Mouse (Mus musculus): Measurements from ENCODE around the gene Mfsd13b. TPM values are rescaled to one million over a fixed set of nuclear protein-coding genes. Genes with fewer than 3 reads are reported as not detected.

Gene Mfsd13b
- 0.11 and 0.40 TPM in 2 replicates for polyA plus RNA-seq (2015; fragmentation: Nextera tagmentation; extraction: Ambion mirVana)

GRCm38 (mm10) chr7:120982200-120982841 is at the start of gene Mfsd13b, which contains the start of gene Cdr2:
Gene Mfsd13b (plus strand): TSS chr7:120982509.
Gene Cdr2 (minus strand): TSS chr7:120982312.
- Histone ChIP-seq H3K4me1 (ENCODE audit: insufficient read depth, low read depth, low read length) (no peaks in the 10 kb centered on the region), H3K36me3 (ENCODE audit: insufficient read depth, low read length) (no peaks in the 10 kb centered on the region), H3K4me2 (replicated peaks; ENCODE audit: low read depth, low read length) (peak within 1 kb of the TSS; percentile 89), H3K9me3 (ENCODE audit: low read length) (no peaks in the 10 kb centered on the region), H3K9ac (replicated peaks; ENCODE audit: low read depth) (peak within 1 kb of the TSS; percentile 66), H3K27me3 (replicated peaks; ENCODE audit: insufficient read depth, low read length) (no peaks in the 10 kb centered on the region), H3K27ac (ENCODE audit: low read length) (peak within 1 kb of the TSS; percentile 60), H3K4me3 (ENCODE audit: low read depth, low read length) (peak within 1 kb of the TSS; percentile 73)
- 1% methylated on average over 45 of the region's 46 CpGs for WGBS
- TF ChIP-seq EP300 (IDR thresholded peaks at IDR 0.05) (0 out of 2 replicates have a peak, but pooled peaks have one; percentile 62), CTCF (IDR thresholded peaks at IDR 0.05) (no peak)
- ATAC-seq (peak; percentile 97), DNase-seq (ENCODE audit: low spot score) (peak; percentile 96)

DNA sequence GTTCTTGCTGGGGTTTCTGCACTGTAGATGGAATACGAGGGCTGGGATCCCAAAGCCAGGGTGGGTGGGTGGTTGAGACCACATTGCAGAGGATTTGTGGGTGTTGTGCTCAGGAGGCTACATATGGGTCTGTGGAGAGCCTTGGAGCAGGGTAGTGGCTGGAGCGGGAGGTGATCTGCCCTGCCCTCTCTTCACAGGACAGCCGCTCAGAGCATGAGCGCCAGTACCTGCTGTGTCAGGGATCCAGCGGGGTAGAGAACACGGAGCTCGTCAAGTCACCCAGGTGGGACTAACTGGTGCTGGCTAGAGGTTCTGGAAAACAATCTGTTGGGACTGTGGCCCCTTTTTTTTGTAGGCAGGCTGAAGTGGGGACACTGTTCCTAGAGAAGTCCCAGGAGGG is 49.2 kb upstream of the Mfsd13b start:
- H3K36me3 ChIP-seq (ENCODE audit: insufficient read depth, low read length) = peaks cover 9% of the 10 kb centered on the region; the same call in 1 of the 2 replicates
- no peak overlapping the region for H3K4me2 ChIP-seq (replicated peaks; ENCODE audit: low read depth, low read length)
- H3K4me3 ChIP-seq (ENCODE audit: low read depth, low read length) = no peak overlapping the region
- H3K9ac ChIP-seq (replicated peaks; ENCODE audit: low read depth) = no peak overlapping the region
- H3K27ac ChIP-seq (ENCODE audit: low read length) = no peak overlapping the region
- H3K9me3 ChIP-seq (ENCODE audit: low read length) = no peaks in the 10 kb centered on the region
- ATAC-seq (no peak), DNase-seq (ENCODE audit: low spot score) (no peak)
- H3K4me1 ChIP-seq (ENCODE audit: insufficient read depth, low read depth, low read length) = no peaks in the 10 kb centered on the region
- no peaks in the 10 kb centered on the region for H3K27me3 ChIP-seq (replicated peaks; ENCODE audit: insufficient read depth, low read length)
- WGBS = 94% methylated on average over 7 of the region's 7 CpGs
- no peak for TF ChIP-seq EP300 (IDR thresholded peaks at IDR 0.05)
- TF ChIP-seq CTCF (IDR thresholded peaks at IDR 0.05) = no peak

DNA sequence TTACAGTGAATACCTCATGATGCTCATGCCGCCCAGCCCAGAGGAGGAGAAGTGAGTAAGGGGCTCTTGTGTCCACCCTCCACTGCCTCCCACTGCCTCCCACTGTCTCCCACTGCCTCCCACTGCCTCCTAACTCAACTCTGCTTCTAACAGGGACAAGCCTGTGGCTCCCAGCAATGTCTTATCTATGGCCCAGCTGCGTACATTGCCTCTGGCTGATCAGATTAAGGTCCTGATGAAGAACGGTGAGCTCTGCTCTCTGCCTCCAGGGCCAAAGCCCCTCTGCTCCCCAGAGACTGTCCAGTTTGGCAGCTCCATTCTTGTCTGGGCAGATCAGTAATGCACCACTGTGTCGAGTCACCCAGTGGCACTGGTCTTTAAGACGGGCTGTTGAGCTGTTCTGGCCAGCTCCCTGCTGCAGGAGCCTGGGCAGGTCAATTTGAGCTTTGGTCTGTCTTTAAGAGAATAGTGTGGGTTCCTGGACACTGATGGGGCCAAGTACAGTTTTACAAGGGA is 48.6 kb upstream of the Mfsd13b start:
- ATAC-seq (no peak), DNase-seq (ENCODE audit: low spot score) (no peak)
- 84% methylated on average over 4 of the region's 5 CpGs for WGBS
- Histone ChIP-seq H3K27me3 (replicated peaks; ENCODE audit: insufficient read depth, low read length) (no peaks in the 10 kb centered on the region), H3K27ac (ENCODE audit: low read length) (no peak overlapping the region), H3K4me3 (ENCODE audit: low read depth, low read length) (no peak overlapping the region), H3K9me3 (ENCODE audit: low read length) (no peaks in the 10 kb centered on the region), H3K4me1 (ENCODE audit: insufficient read depth, low read depth, low read length) (no peaks in the 10 kb centered on the region), H3K9ac (replicated peaks; ENCODE audit: low read depth) (no peak overlapping the region), H3K4me2 (replicated peaks; ENCODE audit: low read depth, low read length) (no peak overlapping the region), H3K36me3 (ENCODE audit: insufficient read depth, low read length) (0 out of 2 replicates have a peak, but pooled peaks cover 6% of the 10 kb centered on the region)
- TF ChIP-seq EP300 (IDR thresholded peaks at IDR 0.05) = no peak
- TF ChIP-seq CTCF (IDR thresholded peaks at IDR 0.05) = no peak

DNA sequence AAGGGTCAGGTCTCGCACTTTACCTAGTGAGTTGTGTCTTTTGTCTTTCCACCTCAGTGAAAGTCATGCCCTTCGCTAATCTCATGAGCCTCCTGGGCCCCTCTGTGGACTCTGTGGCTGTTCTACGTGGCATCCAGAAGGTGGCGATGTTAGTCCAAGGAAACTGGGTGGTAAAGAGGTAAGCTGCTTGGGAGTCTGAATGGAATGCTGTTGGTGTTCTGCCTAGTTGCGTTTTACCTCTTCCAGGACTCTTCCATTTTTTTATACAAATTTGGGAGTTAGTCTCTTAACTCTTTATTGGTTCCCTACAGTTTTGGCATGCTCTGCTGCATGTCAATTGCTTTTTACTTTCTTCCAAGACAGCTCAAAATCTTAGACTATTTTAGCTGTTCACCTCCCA is 47.6 kb upstream of the Mfsd13b start:
- TF ChIP-seq EP300 (IDR thresholded peaks at IDR 0.05) (no peak), CTCF (IDR thresholded peaks at IDR 0.05) (peak; percentile 93)
- peak; percentile 81 for DNase-seq (ENCODE audit: low spot score)

GRCm38 (mm10) chr7:120936522-120936921 is 45.8 kb upstream of the Mfsd13b start:
- no peak overlapping the region for H3K27ac ChIP-seq (ENCODE audit: low read length)
- WGBS = 83% methylated on average over 4 of the region's 4 CpGs
- H3K36me3 ChIP-seq (ENCODE audit: insufficient read depth, low read length) = peaks cover 29% of the 10 kb centered on the region
- H3K4me1 ChIP-seq (ENCODE audit: insufficient read depth, low read depth, low read length) = no peaks in the 10 kb centered on the region
- no peak overlapping the region for H3K9ac ChIP-seq (replicated peaks; ENCODE audit: low read depth)
- no peaks in the 10 kb centered on the region for H3K27me3 ChIP-seq (replicated peaks; ENCODE audit: insufficient read depth, low read length)
- TF ChIP-seq EP300 (IDR thresholded peaks at IDR 0.05) = no peak
- no peak overlapping the region for H3K4me2 ChIP-seq (replicated peaks; ENCODE audit: low read depth, low read length)
- ATAC-seq = no peak
- no peak overlapping the region for H3K4me3 ChIP-seq (ENCODE audit: low read depth, low read length)
- no peaks in the 10 kb centered on the region for H3K9me3 ChIP-seq (ENCODE audit: low read length)
- no peak for DNase-seq (ENCODE audit: low spot score)

More for the DNA sequence above, 47.6 kb upstream of the Mfsd13b start:
- H3K4me3 ChIP-seq (ENCODE audit: low read depth, low read length) = no peak overlapping the region
- H3K27me3 ChIP-seq (replicated peaks; ENCODE audit: insufficient read depth, low read length) = no peaks in the 10 kb centered on the region
- no peak overlapping the region for H3K9ac ChIP-seq (replicated peaks; ENCODE audit: low read depth)
- H3K27ac ChIP-seq (ENCODE audit: low read length) = no peak overlapping the region
- H3K9me3 ChIP-seq (ENCODE audit: low read length) = no peaks in the 10 kb centered on the region
- H3K4me1 ChIP-seq (ENCODE audit: insufficient read depth, low read depth, low read length) = no peaks in the 10 kb centered on the region
- peak; percentile 67 for ATAC-seq
- WGBS = 30% methylated on average over 5 of the region's 5 CpGs
- H3K4me2 ChIP-seq (replicated peaks; ENCODE audit: low read depth, low read length) = no peak overlapping the region
- peaks cover 16% of the 10 kb centered on the region for H3K36me3 ChIP-seq (ENCODE audit: insufficient read depth, low read length)

- H3K9me3 ChIP-seq (ENCODE audit: low read length) = no peaks in the 10 kb centered on the region
- 66% methylated on average over 9 of the region's 9 CpGs for WGBS
- H3K4me1 ChIP-seq (ENCODE audit: insufficient read depth, low read depth, low read length) = no peaks in the 10 kb centered on the region
- peak; percentile 34; the same call in 1 of the 2 replicates for ATAC-seq
- H3K4me2 ChIP-seq (replicated peaks; ENCODE audit: low read depth, low read length) = no peak overlapping the region
- no peak overlapping the region for H3K4me3 ChIP-seq (ENCODE audit: low read depth, low read length)
- peaks cover 37% of the 10 kb centered on the region for H3K36me3 ChIP-seq (ENCODE audit: insufficient read depth, low read length)
- no peak for TF ChIP-seq CTCF (IDR thresholded peaks at IDR 0.05)
- TF ChIP-seq EP300 (IDR thresholded peaks at IDR 0.05) = no peak
- H3K27ac ChIP-seq (ENCODE audit: low read length) = no peak overlapping the region
- H3K9ac ChIP-seq (replicated peaks; ENCODE audit: low read depth) = no peak overlapping the region
- H3K27me3 ChIP-seq (replicated peaks; ENCODE audit: insufficient read depth, low read length) = no peaks in the 10 kb centered on the region
- no peak for DNase-seq (ENCODE audit: low spot score)
Observed at GRCm38 (mm10) chr7:120938206-120938605, 44.1 kb upstream of the Mfsd13b start.
